Mouse (Mus musculus) thymus, adult 2 months (tissue): Measurements from ENCODE around the gene Ccsap.

Source experiments
- CTCF ChIP-seq: fragments of 200-500 bp; IDR thresholded peaks from 2 replicates; pipeline ENCODE4 v1.5.1; 2012; ENCODE audit warnings: mild to moderate bottlenecking, control low read depth, low read length, moderate library complexity, borderline replicate concordance; ENCODE audit not compliant: control insufficient read depth, poor library complexity, insufficient read depth; ENCODE audit errors: extremely low read depth
- POLR2A ChIP-seq: fragments of 200-500 bp; IDR thresholded peaks from 2 replicates; pipeline ENCODE4 v1.6.1; 2012; ENCODE audit warnings: mild to moderate bottlenecking, low read length, control low read depth, moderate library complexity; ENCODE audit not compliant: control insufficient read depth, poor library complexity, insufficient read depth; ENCODE audit errors: extremely low read depth

DNA sequence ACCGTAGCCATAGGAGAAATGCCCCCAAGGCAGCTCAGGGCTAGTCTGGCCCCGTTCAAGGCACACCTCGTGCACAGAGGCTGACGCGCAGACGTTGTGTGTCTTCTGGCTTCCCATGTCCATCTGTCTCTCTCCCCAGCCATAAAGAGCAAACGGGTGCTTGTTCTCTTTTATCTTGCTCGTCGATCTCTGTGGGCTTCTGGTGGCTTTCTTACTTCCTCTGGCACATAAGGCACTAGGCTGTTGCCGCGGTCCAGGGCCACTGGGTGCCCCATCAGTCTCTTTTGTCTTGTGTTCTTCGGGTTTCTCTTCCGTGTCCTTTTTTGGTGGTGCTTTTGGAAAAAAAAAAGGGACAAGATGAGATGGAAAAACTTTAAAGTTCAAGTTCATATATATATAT lies 14.9 kb downstream of the Ccsap start:
- TF ChIP-seq CTCF = no peak
- no peak for TF ChIP-seq POLR2A
